Mouse (Mus musculus) erythroblast, embryonic 14.5 days (primary cell): ENCODE measurements around the gene Ccnb1ip1.

Experiments used
- GATA1 ChIP-seq: IDR thresholded peaks from 2 replicates; pipeline ENCODE4 v1.6.1; 2012; ENCODE audit warnings: low read length, inconsistent platforms, mixed read lengths
- TAL1 ChIP-seq: IDR thresholded peaks from 3 replicates; pipeline ENCODE4 v1.6.1; 2012; ENCODE audit warnings: low read length, inconsistent platforms, mixed read lengths

- TF ChIP-seq TAL1 (no peak), GATA1 (no peak)
These were observed 5.1 kb downstream of the Ccnb1ip1 start for GRCm38 (mm10) chr14:50802441-50802840.
